8 mouse cellular contexts compared by ENCODE assay signal in genomic region chr7:100537519-100537902, GRCm38 (mm10). TPM values are rescaled to one million over a fixed set of nuclear protein-coding genes. Genes with fewer than 3 reads are reported as not detected.
A peak's percentile ranks its signal among the peaks of the same experiment; 100 is the strongest.
DNase-seq lines count a peak whose midpoint lies in the region; ATAC-seq and TF ChIP-seq lines count a peak whose summit lies in the region.

No protein-coding gene starts in this region.

- H3K9ac ChIP-seq in kidney, embryonic 16.5 days (replicated peaks; ENCODE audit: low read length) = peak overlapping the region; percentile 80
- H3K9ac ChIP-seq in embryonic facial prominence, embryonic 11.5 days (replicated peaks; ENCODE audit: low read length) = peak overlapping the region; percentile 73
- peak overlapping the region; percentile 61 for H3K9ac ChIP-seq in intestine, embryonic 14.5 days (ENCODE audit: low read length)
- peak overlapping the region; percentile 70 for H3K9ac ChIP-seq in midbrain, postnatal 0 days (replicated peaks; ENCODE audit: low read length, poor library complexity, severe bottlenecking)

- WGBS in kidney, embryonic 16.5 days = 25% methylated on average over 7 of the region's 7 CpGs
- 35% methylated on average over 7 of the region's 7 CpGs for WGBS in embryonic facial prominence, embryonic 11.5 days
- 27% methylated on average over 7 of the region's 7 CpGs for WGBS in intestine, embryonic 14.5 days
- 32% methylated on average over 7 of the region's 7 CpGs for WGBS in midbrain, postnatal 0 days

- peak overlapping the region; percentile 91 for H3K27ac ChIP-seq in kidney, embryonic 16.5 days (ENCODE audit: low read length)
- no peak overlapping the region for H3K27ac ChIP-seq in embryonic facial prominence, embryonic 11.5 days (replicated peaks; ENCODE audit: low read depth, low read length)
- peak overlapping the region; percentile 79 for H3K27ac ChIP-seq in intestine, embryonic 14.5 days (ENCODE audit: low read depth)
- peak overlapping the region; percentile 91 for H3K27ac ChIP-seq in midbrain, postnatal 0 days (ENCODE audit: low read depth, low read length)

- H3K4me2 ChIP-seq in kidney, embryonic 16.5 days (replicated peaks; ENCODE audit: low read depth, low read length) = peak overlapping the region; percentile 69
- H3K4me2 ChIP-seq in embryonic facial prominence, embryonic 11.5 days (ENCODE audit: low read depth, low read length) = peak overlapping the region; percentile 49
- peak overlapping the region; percentile 56 for H3K4me2 ChIP-seq in intestine, embryonic 14.5 days (ENCODE audit: low read length)
- peak overlapping the region; percentile 63 for H3K4me2 ChIP-seq in midbrain, postnatal 0 days (ENCODE audit: low read depth, low read length, poor library complexity, severe bottlenecking)

- H3K27me3 ChIP-seq in kidney, embryonic 16.5 days (ENCODE audit: insufficient read depth, low read length) = no peaks in the 10 kb centered on the region
- no peaks in the 10 kb centered on the region for H3K27me3 ChIP-seq in embryonic facial prominence, embryonic 11.5 days (ENCODE audit: control insufficient read depth, insufficient read depth, low read length)
- no peaks in the 10 kb centered on the region for H3K27me3 ChIP-seq in intestine, embryonic 14.5 days (replicated peaks; ENCODE audit: control insufficient read depth, insufficient read depth, low read length)
- no peaks in the 10 kb centered on the region for H3K27me3 ChIP-seq in midbrain, postnatal 0 days (ENCODE audit: insufficient read depth, low read length)

- peaks cover 11% of the 10 kb centered on the region; the same call in 1 of the 2 replicates for H3K4me1 ChIP-seq in kidney, embryonic 16.5 days (ENCODE audit: insufficient read depth, low read length)
- no peaks in the 10 kb centered on the region for H3K4me1 ChIP-seq in embryonic facial prominence, embryonic 11.5 days (ENCODE audit: control insufficient read depth, insufficient read depth, low read length)
- peaks cover 6% of the 10 kb centered on the region for H3K4me1 ChIP-seq in intestine, embryonic 14.5 days (replicated peaks; ENCODE audit: control insufficient read depth, insufficient read depth, low read length)
- no peaks in the 10 kb centered on the region; the same call in 1 of the 2 replicates for H3K4me1 ChIP-seq in midbrain, postnatal 0 days (ENCODE audit: insufficient read depth, low read length)

- peaks cover 17% of the 10 kb centered on the region for H3K36me3 ChIP-seq in kidney, embryonic 16.5 days (ENCODE audit: insufficient read depth, low read length)
- no peaks in the 10 kb centered on the region; the same call in 1 of the 2 replicates for H3K36me3 ChIP-seq in embryonic facial prominence, embryonic 11.5 days (replicated peaks; ENCODE audit: control insufficient read depth, insufficient read depth, low read depth, low read length)
- H3K36me3 ChIP-seq in intestine, embryonic 14.5 days (ENCODE audit: control insufficient read depth, insufficient read depth, low read length) = peaks cover 18% of the 10 kb centered on the region
- H3K36me3 ChIP-seq in midbrain, postnatal 0 days (ENCODE audit: insufficient read depth, low read length) = peaks cover 10% of the 10 kb centered on the region; the same call in 1 of the 2 replicates

- no peak for DNase-seq in kidney, postnatal 10 days
- DNase-seq in embryonic facial prominence, embryonic 11.5 days (ENCODE audit: low spot score) = no peak
- no peak for DNase-seq in intestine, embryonic 14.5 days (ENCODE audit: low spot score)
- DNase-seq in midbrain, postnatal 0 days (ENCODE audit: low spot score) = no peak
- DNase-seq in layer of hippocampus, adult 9-10 months (ENCODE audit: low spot score) = no peak
- DNase-seq in spleen, adult 12 weeks (ENCODE audit: low spot score) = no peak
- DNase-seq in adrenal gland, postnatal 4 days (ENCODE audit: low spot score in 2 of 2) = no peak

- no peaks in the 10 kb centered on the region for H3K9me3 ChIP-seq in kidney, embryonic 16.5 days (ENCODE audit: low read length)
- H3K9me3 ChIP-seq in embryonic facial prominence, embryonic 11.5 days (replicated peaks; ENCODE audit: control insufficient read depth, low read length) = no peaks in the 10 kb centered on the region
- H3K9me3 ChIP-seq in intestine, embryonic 14.5 days (ENCODE audit: control insufficient read depth, low read length) = no peaks in the 10 kb centered on the region
- H3K9me3 ChIP-seq in midbrain, postnatal 0 days (ENCODE audit: low read length) = no peaks in the 10 kb centered on the region

- TF ChIP-seq CTCF in midbrain, postnatal 0 days (IDR thresholded peaks at IDR 0.05) = no peak

- peak overlapping the region; percentile 75 for H3K4me3 ChIP-seq in kidney, embryonic 16.5 days (ENCODE audit: low read length)
- H3K4me3 ChIP-seq in embryonic facial prominence, embryonic 11.5 days (ENCODE audit: low read depth, low read length) = peak overlapping the region; percentile 67
- H3K4me3 ChIP-seq in intestine, embryonic 14.5 days (ENCODE audit: low read depth, low read length) = peak overlapping the region; percentile 64
- H3K4me3 ChIP-seq in midbrain, postnatal 0 days (ENCODE audit: low read depth, low read length) = peak overlapping the region; percentile 60

- ATAC-seq in kidney, embryonic 16.5 days (ENCODE audit: low FRiP score, low TSS enrichment) = no peak; the same call in 1 of the 2 replicates
- ATAC-seq in embryonic facial prominence, embryonic 11.5 days (replicated peaks; ENCODE audit: insufficient number of reproducible peaks, low FRiP score, low TSS enrichment, low read depth) = no peak
- ATAC-seq in intestine, embryonic 14.5 days (replicated peaks; ENCODE audit: low FRiP score, low TSS enrichment, low read depth) = no peak
- ATAC-seq in midbrain, postnatal 0 days (ENCODE audit: low FRiP score) = no peak

RNA-seq across cellular contexts. Expression of gene Coa4, which starts 0.6 kb away (rescaled TPM):
- polyA plus RNA-seq in kidney, embryonic 16.5 days (2015; fragmentation: Nextera tagmentation; extraction: Ambion mirVana) = 23.4 and 26.3 TPM in 2 replicates
- 15.5 and 19.5 TPM in 2 replicates for polyA plus RNA-seq in embryonic facial prominence, embryonic 11.5 days (2014; fragmentation: Nextera tagmentation; extraction: Ambion mirVana)
- 33.8 and 36.9 TPM in 2 replicates for polyA plus RNA-seq in intestine, embryonic 14.5 days (2014; fragmentation: Nextera tagmentation; extraction: Ambion mirVana)
- 3.9 and 7.5 TPM in 2 replicates for total RNA-seq in midbrain, postnatal 0 days (2014; rRNA removed)
- polyA plus RNA-seq in midbrain, postnatal 0 days (2015; fragmentation: Nextera tagmentation; extraction: Ambion mirVana) = 5.7 and 6.5 TPM in 2 replicates
- 10 to 100 TPM in 1 of 2 experiments, 1 to 10 TPM in 1; 9.8 to 11.0 TPM for total RNA-seq in adrenal gland, postnatal 4 days (2021)

RNA-seq across cellular contexts. Expression of gene Dnajb13, which starts 22.8 kb away (rescaled TPM):
- polyA plus RNA-seq in kidney, embryonic 16.5 days (2015; fragmentation: Nextera tagmentation; extraction: Ambion mirVana) = 0.50 and 0.60 TPM in 2 replicates
- polyA plus RNA-seq in embryonic facial prominence, embryonic 11.5 days (2014; fragmentation: Nextera tagmentation; extraction: Ambion mirVana) = 0.07 and 0.60 TPM in 2 replicates
- 0.24 and 0.26 TPM in 2 replicates for polyA plus RNA-seq in intestine, embryonic 14.5 days (2014; fragmentation: Nextera tagmentation; extraction: Ambion mirVana)
- 4.1 and 4.3 TPM in 2 replicates for total RNA-seq in midbrain, postnatal 0 days (2014; rRNA removed)
- polyA plus RNA-seq in midbrain, postnatal 0 days (2015; fragmentation: Nextera tagmentation; extraction: Ambion mirVana) = 2.9 and 3.2 TPM in 2 replicates
- under 1 TPM in 1 of 2 experiments, not detected in 1; 0.23 TPM for total RNA-seq in adrenal gland, postnatal 4 days (2021)

RNA-seq across cellular contexts. Expression of gene Ucp2, which starts 44.4 kb away (rescaled TPM):
- 221 and 250 TPM in 2 replicates for polyA plus RNA-seq in kidney, embryonic 16.5 days (2015; fragmentation: Nextera tagmentation; extraction: Ambion mirVana)
- 98.4 and 108 TPM in 2 replicates for polyA plus RNA-seq in embryonic facial prominence, embryonic 11.5 days (2014; fragmentation: Nextera tagmentation; extraction: Ambion mirVana)
- 157 and 179 TPM in 2 replicates for polyA plus RNA-seq in intestine, embryonic 14.5 days (2014; fragmentation: Nextera tagmentation; extraction: Ambion mirVana)
- 93.0 and 118 TPM in 2 replicates for total RNA-seq in midbrain, postnatal 0 days (2014; rRNA removed)
- polyA plus RNA-seq in midbrain, postnatal 0 days (2015; fragmentation: Nextera tagmentation; extraction: Ambion mirVana) = 99.5 and 99.9 TPM in 2 replicates
- total RNA-seq in adrenal gland, postnatal 4 days (2021) = 100 to 1,000 TPM; 344 to 355 TPM
